Mouse (Mus musculus): ENCODE results near the gene Tbc1d10a.

- TF ChIP-seq CTCF (IDR thresholded peaks at IDR 0.05; ENCODE audit: borderline replicate concordance, insufficient read depth, low read length) (no peak), POLR2A (IDR thresholded peaks at IDR 0.05; ENCODE audit: low read depth, low read length) (no peak)
These were observed 6.8 kb downstream of the Tbc1d10a start for GRCm38 (mm10) chr11:4193420-4193819.

All from embryonic fibroblast, embryonic 13.5 days (primary cell).